Mouse (Mus musculus) myocyte (in vitro differentiated cells): ENCODE data around the gene Zfp800.

Experiments
- CEBPB ChIP-seq: IDR thresholded peaks from 2 replicates; pipeline ENCODE4 v1.6.1; 2011; ENCODE audit warnings: mild to moderate bottlenecking, moderate library complexity; ENCODE audit not compliant: poor library complexity, insufficient read depth, severe bottlenecking
- MAX ChIP-seq: IDR thresholded peaks from one replicate; pipeline ENCODE4 v1.6.1; 2011; ENCODE audit warnings: low read depth, mild to moderate bottlenecking, control low read depth
- POLR2A ChIP-seq: IDR thresholded peaks from one replicate; pipeline ENCODE4 v1.6.1; 2011; ENCODE audit warnings: low read depth, mild to moderate bottlenecking, control low read depth, moderate library complexity; ENCODE audit not compliant: insufficient read length
- POLR2AphosphoS2 ChIP-seq: IDR thresholded peaks from one replicate; pipeline ENCODE4 v1.6.1; 2011; ENCODE audit warnings: low read depth, control low read depth; ENCODE audit not compliant: insufficient read length
- TCF3 ChIP-seq: IDR thresholded peaks from one replicate; pipeline ENCODE4 v1.6.1; 2011; ENCODE audit warnings: low read depth, control low read depth; ENCODE audit not compliant: insufficient read length

GRCm38 (mm10) chr6:28345677-28346076 lies 52.1 kb downstream of the Zfp800 start:
- TF ChIP-seq POLR2A (no peak), CEBPB (no peak), POLR2AphosphoS2 (no peak), TCF3 (no peak), MAX (no peak)
